Mouse (Mus musculus) ES-Bruce4 (cell line): ENCODE measurements at regions not wholly inside any gene's neighbourhood (a gene's known extent, or its start where the extent isn't known, plus 50 kb on each side); places are given as distances from the start of the nearest gene placed in this dataset.

Experiments
- CTCF ChIP-seq: IDR thresholded peaks from one replicate; pipeline ENCODE4 v1.8.1; 2011; ENCODE audit warnings: low read depth, low read length
- EP300 ChIP-seq: IDR thresholded peaks from 2 replicates; pipeline ENCODE4 v1.6.1; 2011; ENCODE audit warnings: low read depth, low read length; ENCODE audit not compliant: insufficient read depth
- POLR2A ChIP-seq: IDR thresholded peaks from one replicate; pipeline ENCODE4 v1.8.1; 2011; ENCODE audit warnings: low read length; ENCODE audit not compliant: insufficient read depth

- TF ChIP-seq POLR2A (no peak), CTCF (no peak), EP300 (no peak)
Measured at GRCm38 (mm10) chr2:117442862-117443261, 100.1 kb upstream of the Rasgrp1 start.
